Mouse (Mus musculus) stomach, postnatal 0 days (tissue): ENCODE measurements around the gene Stub1.

Source experiments
- CTCF ChIP-seq: IDR thresholded peaks from 2 replicates; pipeline ENCODE4 v1.5.1; 2016; ENCODE audit warnings: antibody characterized with exemption, low read depth, mild to moderate bottlenecking, moderate library complexity
- EP300 ChIP-seq: optimal IDR thresholded peaks from 2 replicates; pipeline ENCODE3; 2016; ENCODE audit warnings: antibody characterized with exemption

DNA sequence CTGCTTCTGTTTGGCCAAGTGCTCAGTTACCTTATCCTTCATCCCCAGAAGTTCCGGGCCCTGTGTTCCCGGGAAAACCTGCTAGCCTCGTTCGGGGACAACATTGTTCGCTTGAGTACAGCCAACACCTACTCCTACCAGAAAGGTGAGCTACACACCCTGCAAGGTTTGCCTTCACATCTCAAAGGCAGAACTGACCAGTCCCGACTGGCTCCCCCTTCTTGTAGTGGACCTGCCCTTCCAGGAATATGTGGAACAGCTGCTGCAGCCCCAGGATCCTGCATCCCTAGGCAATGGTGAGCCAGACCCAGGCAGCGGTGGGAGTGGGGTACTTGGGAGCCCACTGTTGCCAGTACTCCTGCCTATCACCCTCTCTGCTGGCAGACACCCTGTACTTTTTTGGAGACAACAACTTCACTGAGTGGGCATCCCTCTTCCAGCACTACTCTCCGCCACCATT, 3.6 kb downstream of the Stub1 start:
- no peak for TF ChIP-seq EP300
- TF ChIP-seq CTCF = no peak
